Mouse (Mus musculus) limb, embryonic 14.5 days (tissue): Measurements from ENCODE around the gene Yrdc. TPM values are rescaled to one million over a fixed set of nuclear protein-coding genes. Genes with fewer than 3 reads are reported as not detected.

Experiments used
- ATAC-seq: fragments of 200-750 bp; cut with Nextera tagmentation; 2 replicates; pipeline ENCODE4 v1.8.0; 2017; ENCODE audit warnings: low read depth, moderate number of reproducible peaks, moderate TSS enrichment; ENCODE audit not compliant: low FRiP score
- DNase-seq: peaks from one replicate; pipeline ENCODE4 v3.0.0-alpha.2; 2015; ENCODE audit warnings: low spot score
- H3K27ac ChIP-seq: fragments of 300-500 bp; sonication (generic); replicated peaks from 2 replicates; pipeline ENCODE4 v1.5.1; 2014; ENCODE audit warnings: low read depth, mild to moderate bottlenecking, low read length, moderate library complexity, mixed read lengths
- H3K27me3 ChIP-seq: fragments of 300-500 bp; sonication (generic); 2 replicates; pipeline ENCODE4 v1.6.1; 2014; ENCODE audit warnings: low read length, mixed read lengths; ENCODE audit not compliant: control insufficient read depth, insufficient read depth
- H3K36me3 ChIP-seq: fragments of 300-500 bp; sonication (generic); 2 replicates; pipeline ENCODE4 v1.6.1; 2014; ENCODE audit warnings: mild to moderate bottlenecking, low read length, moderate library complexity, mixed read lengths; ENCODE audit not compliant: control insufficient read depth, insufficient read depth
- H3K4me1 ChIP-seq: fragments of 300-500 bp; sonication (generic); 2 replicates; pipeline ENCODE4 v1.6.1; 2014; ENCODE audit warnings: antibody characterized with exemption, low read length, mixed read lengths; ENCODE audit not compliant: control insufficient read depth, insufficient read depth
- H3K4me2 ChIP-seq: fragments of 300-500 bp; sonication (generic); replicated peaks from 2 replicates; pipeline ENCODE4 v1.6.1; 2014; ENCODE audit warnings: low read depth, mild to moderate bottlenecking, low read length, moderate library complexity; ENCODE audit not compliant: severe bottlenecking
- H3K4me3 ChIP-seq: fragments of 300-500 bp; sonication (generic); replicated peaks from 2 replicates; pipeline ENCODE4 v1.5.1; 2014; ENCODE audit warnings: low read length
- H3K9ac ChIP-seq: fragments of 300-500 bp; sonication (generic); 2 replicates; pipeline ENCODE4 v1.6.1; 2014; ENCODE audit warnings: mild to moderate bottlenecking, low read depth, low read length, moderate library complexity; ENCODE audit not compliant: severe bottlenecking
- H3K9me3 ChIP-seq: fragments of 300-500 bp; sonication (generic); 2 replicates; pipeline ENCODE4 v1.6.1; 2016; ENCODE audit warnings: low read length; ENCODE audit not compliant: control insufficient read depth
- POLR2A ChIP-seq: fragments of 200-500 bp; IDR thresholded peaks from 2 replicates; pipeline ENCODE4 v1.8.0; 2012; ENCODE audit warnings: inconsistent platforms, mild to moderate bottlenecking, moderate library complexity, borderline replicate concordance; ENCODE audit not compliant: insufficient read depth, insufficient read length; ENCODE audit errors: extremely low read depth
- WGBS: fragments of 180-500 bp; shearing (Covaris S2); extraction: QIAGEN DNeasy Blood & Tissue Kit; methylation state at CpG from one replicate; pipeline ENCODE4 v1.1.7; 2014; 5-methylcytosine and 5-hydroxymethylcytosine counted together
- polyA plus RNA-seq, 2 experiments: library from polyadenylated mRNA; depleted of rRNA in 1 of 2; stranded (reverse) in 1 of 2; unstranded in 1 of 2; fragments of >200 nt; fragmentation: Nextera tagmentation in 1 of 2; extraction: Ambion mirVana in 1 of 2; gene quantifications; 2 replicates each; pipeline versions ENCODE4 v1.2.1 to v1.2.3; 2012 to 2014

Gene Yrdc
- 54.6 and 64.5 TPM in 2 replicates for polyA plus RNA-seq (2012; rRNA removed)
- 48.6 and 50.6 TPM in 2 replicates for polyA plus RNA-seq (2014; fragmentation: Nextera tagmentation; extraction: Ambion mirVana)

DNA sequence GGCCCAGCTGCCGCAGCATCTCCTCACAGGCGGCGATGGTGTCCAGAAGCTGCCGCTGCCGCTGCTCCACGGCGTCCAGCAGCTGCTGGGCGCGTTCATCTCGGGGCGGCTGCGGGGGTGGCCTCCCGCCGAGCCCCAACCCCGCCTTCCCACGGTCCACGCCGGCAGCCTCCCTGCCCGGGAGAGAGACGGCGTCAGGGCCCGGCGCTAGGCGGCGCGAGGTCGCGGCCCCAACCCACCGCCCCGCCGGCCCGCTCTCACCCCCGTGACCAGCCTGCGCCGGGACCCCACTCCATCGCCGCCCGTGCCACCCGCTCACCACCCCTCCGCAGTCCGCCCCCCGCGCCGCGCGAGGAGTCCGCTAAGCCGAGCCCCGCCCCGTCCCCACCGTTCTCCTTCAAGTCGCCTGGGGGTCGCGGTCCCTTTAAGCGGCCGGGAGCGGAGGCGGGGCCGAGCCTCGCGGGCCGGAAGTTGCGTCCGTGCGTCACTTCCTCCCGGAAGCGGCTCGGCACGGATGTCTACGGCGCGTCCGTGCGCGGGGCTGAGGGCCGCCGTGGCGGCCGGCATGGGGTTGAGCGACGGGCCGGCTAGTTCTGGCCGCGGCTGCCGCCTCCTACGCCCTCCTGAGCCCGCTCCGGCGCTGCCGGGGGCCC is at the start of gene Yrdc:
TSS of gene Yrdc (plus strand) at position 419 of the 653 bp plus-strand sequence.
- no peaks in the 10 kb centered on the region for H3K9me3 ChIP-seq
- WGBS, result 1% methylated on average over 43 of the region's 90 CpGs
- peak within 1 kb of the TSS; percentile 94 for H3K4me3 ChIP-seq
- peaks cover 13% of the 10 kb centered on the region for H3K4me1 ChIP-seq
- peak within 1 kb of the TSS; percentile 80 for H3K4me2 ChIP-seq
- ATAC-seq, result peak; percentile 94
- no peaks in the 10 kb centered on the region for H3K27me3 ChIP-seq
- DNase-seq, result peak; percentile 90
- peak within 1 kb of the TSS; percentile 91 for H3K27ac ChIP-seq
- peak within 1 kb of the TSS; percentile 87 for H3K9ac ChIP-seq
- peaks cover 37% of the 10 kb centered on the region for H3K36me3 ChIP-seq
- peak; percentile 56; the same call in 1 of the 2 replicates for TF ChIP-seq POLR2A

- peak within 1 kb of the TSS; percentile 84 for H3K4me2 ChIP-seq
- TF ChIP-seq POLR2A, result no peak
- DNase-seq (peak; percentile 97), ATAC-seq (peak; percentile 85)
- H3K36me3 ChIP-seq, result peaks cover 52% of the 10 kb centered on the region
- H3K27ac ChIP-seq, result peak within 1 kb of the TSS; percentile 96
- H3K27me3 ChIP-seq, result no peaks in the 10 kb centered on the region
- H3K9me3 ChIP-seq, result no peaks in the 10 kb centered on the region
- H3K4me3 ChIP-seq, result peak within 1 kb of the TSS; percentile 81
- H3K9ac ChIP-seq, result peak within 1 kb of the TSS; percentile 89
- 3% methylated on average over 21 of the region's 21 CpGs for WGBS
- peaks cover 6% of the 10 kb centered on the region for H3K4me1 ChIP-seq
Observed at GRCm38 (mm10) chr4:124801552-124802308, 48.7 kb upstream of the Yrdc start, which contains the start of gene Mtf1. Gene Mtf1, plus strand, starts transcription at chr4:124802104.

DNA sequence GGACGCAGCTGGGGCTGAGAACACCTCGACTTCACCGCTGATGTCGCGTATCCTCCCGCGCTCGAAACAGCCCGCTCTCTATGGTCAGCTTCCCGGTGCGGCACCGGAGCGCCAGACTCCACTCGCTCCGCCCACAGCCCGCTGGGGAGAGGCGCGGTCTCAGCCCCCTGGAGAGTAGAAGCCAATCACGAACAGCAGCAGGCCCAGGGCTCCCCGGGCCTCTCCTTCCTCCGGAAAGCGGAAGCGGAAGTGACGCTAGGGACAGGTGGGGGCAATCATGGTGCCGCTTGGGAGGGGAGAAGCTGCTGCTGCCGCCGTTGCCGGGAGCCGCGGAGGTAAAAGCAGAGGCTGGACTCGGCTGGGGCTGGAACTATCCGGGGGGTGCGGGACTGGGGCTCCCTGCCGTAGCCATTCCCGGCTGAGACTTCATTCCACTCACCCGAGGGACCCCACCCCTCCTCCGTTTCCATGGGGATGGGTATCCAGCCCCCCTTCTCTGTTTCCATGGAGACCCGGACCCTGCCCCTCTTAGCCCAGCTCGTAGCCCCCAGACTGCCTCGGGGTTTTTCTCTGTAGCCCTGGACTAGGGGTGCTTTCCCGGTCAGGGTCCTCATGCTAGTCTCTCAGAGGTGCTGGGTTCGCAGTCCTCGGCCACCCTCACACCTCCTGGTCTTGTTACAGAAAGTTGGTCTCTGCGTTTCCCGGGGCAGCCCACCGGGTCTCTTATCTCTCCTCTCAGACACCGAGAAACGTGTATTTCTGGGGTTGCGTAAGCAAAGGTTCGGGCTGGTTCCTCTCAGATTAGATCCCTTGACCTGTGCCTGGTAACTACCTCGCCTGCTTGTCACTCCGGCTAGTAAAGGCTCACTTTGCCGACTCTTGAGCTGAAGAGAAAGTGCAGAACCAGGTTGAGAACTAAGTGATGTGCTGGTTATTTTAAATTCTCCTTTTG is 47.9 kb upstream of the Yrdc start:
- 2% methylated on average over 45 of the region's 53 CpGs for WGBS
- ATAC-seq, result peak; percentile 100
- peak overlapping the region; percentile 84 for H3K4me2 ChIP-seq

GRCm38 (mm10) chr4:124803406-124803805 is 47.1 kb upstream of the Yrdc start:
- 77% methylated on average over 6 of the region's 6 CpGs for WGBS
- H3K9ac ChIP-seq, result 0 out of 2 replicates have a peak overlapping the region, but pooled peaks have one; percentile 89
- DNase-seq (no peak), ATAC-seq (no peak)
- no peak for TF ChIP-seq POLR2A
- H3K36me3 ChIP-seq, result peaks cover 49% of the 10 kb centered on the region
- H3K9me3 ChIP-seq, result no peaks in the 10 kb centered on the region
- H3K27ac ChIP-seq, result no peak overlapping the region
- H3K4me2 ChIP-seq, result peak overlapping the region; percentile 84
- no peaks in the 10 kb centered on the region for H3K27me3 ChIP-seq
- H3K4me1 ChIP-seq, result peaks cover 6% of the 10 kb centered on the region
- peak overlapping the region; percentile 81 for H3K4me3 ChIP-seq

More for the DNA sequence above, 47.9 kb upstream of the Yrdc start:
- Histone ChIP-seq H3K9me3 (no peaks in the 10 kb centered on the region), H3K9ac (peak overlapping the region; percentile 89), H3K27me3 (no peaks in the 10 kb centered on the region), H3K36me3 (peaks cover 58% of the 10 kb centered on the region), H3K4me3 (peak overlapping the region; percentile 81), H3K27ac (peak overlapping the region; percentile 96), H3K4me1 (peaks cover 6% of the 10 kb centered on the region)
- DNase-seq, result peak; percentile 95
- TF ChIP-seq POLR2A, result peak; percentile 71; the same call in 1 of the 2 replicates

- Histone ChIP-seq H3K9ac (no peak overlapping the region), H3K4me2 (no peak overlapping the region), H3K27me3 (no peaks in the 10 kb centered on the region), H3K36me3 (peaks cover 42% of the 10 kb centered on the region), H3K4me1 (no peaks in the 10 kb centered on the region; the same call in 1 of the 2 replicates), H3K4me3 (no peak overlapping the region), H3K27ac (no peak overlapping the region), H3K9me3 (no peaks in the 10 kb centered on the region)
- DNase-seq, result no peak
- ATAC-seq, result no peak
- 80% methylated on average over 5 of the region's 5 CpGs for WGBS
- no peak for TF ChIP-seq POLR2A
Observed at GRCm38 (mm10) chr4:124808511-124808910, 42.0 kb upstream of the Yrdc start.
